Mouse (Mus musculus) ES-E14 (cell line): ENCODE measurements around the gene Jchain.

Experiments
- CHD2 ChIP-seq: IDR thresholded peaks from 2 replicates; pipeline ENCODE4 v1.6.1; 2014; ENCODE audit warnings: mild to moderate bottlenecking, low read depth, low read length, inconsistent platforms
- HCFC1 ChIP-seq: IDR thresholded peaks from 2 replicates; pipeline ENCODE4 v1.6.1; 2012; ENCODE audit warnings: low read length, inconsistent platforms, borderline replicate concordance; ENCODE audit not compliant: insufficient read depth
- MAFK ChIP-seq: IDR thresholded peaks from 2 replicates; pipeline ENCODE4 v1.6.1; 2014; ENCODE audit warnings: mild to moderate bottlenecking, low read depth, low read length, inconsistent platforms; ENCODE audit not compliant: insufficient read depth
- ZC3H11A ChIP-seq: IDR thresholded peaks from 2 replicates; pipeline ENCODE4 v1.6.1; 2012; ENCODE audit warnings: low read depth, mild to moderate bottlenecking, inconsistent platforms, low read length, borderline replicate concordance
- ZNF384 ChIP-seq: IDR thresholded peaks from 2 replicates; pipeline ENCODE4 v1.6.1; 2012; ENCODE audit warnings: low read depth, low read length, inconsistent platforms

- no peak for TF ChIP-seq HCFC1
- no peak for TF ChIP-seq CHD2
- TF ChIP-seq MAFK, result no peak
- no peak for TF ChIP-seq ZC3H11A
- no peak for TF ChIP-seq ZNF384
These were observed 31.3 kb upstream of the Jchain start for GRCm38 (mm10) chr5:88558991-88559390.
